Mouse (Mus musculus) liver, embryonic 11.5 days (tissue): ENCODE measurements around the gene Ets1. TPM values are rescaled to one million over a fixed set of nuclear protein-coding genes. Genes with fewer than 3 reads are reported as not detected.

Experiments
- ATAC-seq: fragments of 200-750 bp; cut with Nextera tagmentation; replicated peaks from 2 replicates; pipeline ENCODE4 v1.8.0; 2017; ENCODE audit warnings: moderate number of reproducible peaks, mild to moderate bottlenecking, moderate TSS enrichment, moderate library complexity; ENCODE audit not compliant: low FRiP score
- DNase-seq: peaks from one replicate; pipeline ENCODE4 v3.0.0-alpha.2; 2017; ENCODE audit warnings: low spot score
- H3K27ac ChIP-seq: fragments of 300-500 bp; sonication (generic); 2 replicates; pipeline ENCODE4 v1.5.1; 2014; ENCODE audit warnings: mild to moderate bottlenecking, low read depth, low read length, control low read depth
- H3K27me3 ChIP-seq: fragments of 300-500 bp; sonication (generic); replicated peaks from 2 replicates; pipeline ENCODE4 v1.6.1; 2014; ENCODE audit warnings: low read length, mixed read lengths; ENCODE audit not compliant: control insufficient read depth, insufficient read depth
- H3K36me3 ChIP-seq: fragments of 300-500 bp; sonication (generic); 2 replicates; pipeline ENCODE4 v1.6.1; 2014; ENCODE audit warnings: mild to moderate bottlenecking, low read length, moderate library complexity, mixed read lengths; ENCODE audit not compliant: control insufficient read depth, insufficient read depth
- H3K4me1 ChIP-seq: fragments of 300-500 bp; sonication (generic); replicated peaks from 2 replicates; pipeline ENCODE4 v1.6.1; 2014; ENCODE audit warnings: low read length, mixed read lengths; ENCODE audit not compliant: control insufficient read depth, insufficient read depth
- H3K4me2 ChIP-seq: fragments of 300-500 bp; sonication (generic); 2 replicates; pipeline ENCODE4 v1.6.1; 2014; ENCODE audit warnings: mild to moderate bottlenecking, control low read depth, moderate library complexity
- H3K4me3 ChIP-seq: fragments of 300-500 bp; sonication (generic); 2 replicates; pipeline ENCODE4 v1.5.1; 2014; ENCODE audit warnings: low read depth, low read length, control low read depth
- H3K9ac ChIP-seq: fragments of 300-500 bp; sonication (generic); 2 replicates; pipeline ENCODE4 v1.6.1; 2014; ENCODE audit warnings: low read depth, low read length, control low read depth
- H3K9me3 ChIP-seq: fragments of 300-500 bp; sonication (generic); 2 replicates; pipeline ENCODE4 v1.6.1; 2016; ENCODE audit warnings: low read length, inconsistent platforms, mixed read lengths; ENCODE audit not compliant: control insufficient read depth
- WGBS: fragments of 180-500 bp; shearing (Covaris S2); extraction: QIAGEN DNeasy Blood & Tissue Kit; methylation state at CpG from one replicate; pipeline ENCODE4 v1.1.7; 2014; 5-methylcytosine and 5-hydroxymethylcytosine counted together
- polyA plus RNA-seq: library from polyadenylated mRNA; unstranded; fragments of >200 nt; fragmentation: Nextera tagmentation; extraction: Ambion mirVana; gene quantifications from 2 replicates; pipeline ENCODE4 v1.2.1, GENCODE M21; 2014

The Ets1 gene
- polyA plus RNA-seq, 1 experiment from 2014 or later: 31.4 TPM

- ATAC-seq (no peak), DNase-seq (no peak)
- Histone ChIP-seq H3K4me2 (no peak overlapping the region), H3K27me3 (no peaks in the 10 kb centered on the region), H3K27ac (no peak overlapping the region), H3K9me3 (no peaks in the 10 kb centered on the region), H3K9ac (no peak overlapping the region), H3K4me3 (no peak overlapping the region), H3K36me3 (no peaks in the 10 kb centered on the region), H3K4me1 (peaks cover 20% of the 10 kb centered on the region)
- 63% methylated on average over 4 of the region's 4 CpGs for WGBS
Measured at GRCm38 (mm10) chr9:32713790-32714189, 77.8 kb downstream of the Ets1 start.

- Histone ChIP-seq H3K9ac (no peak overlapping the region), H3K27ac (no peak overlapping the region), H3K9me3 (no peaks in the 10 kb centered on the region), H3K4me2 (no peak overlapping the region), H3K4me1 (peaks cover 21% of the 10 kb centered on the region), H3K4me3 (no peak overlapping the region), H3K27me3 (no peaks in the 10 kb centered on the region), H3K36me3 (no peaks in the 10 kb centered on the region)
- DNase-seq (no peak), ATAC-seq (no peak)
- 76% methylated on average over 7 of the region's 7 CpGs for WGBS
Measured at GRCm38 (mm10) chr9:32714487-32714886, 78.5 kb downstream of the Ets1 start.

DNA sequence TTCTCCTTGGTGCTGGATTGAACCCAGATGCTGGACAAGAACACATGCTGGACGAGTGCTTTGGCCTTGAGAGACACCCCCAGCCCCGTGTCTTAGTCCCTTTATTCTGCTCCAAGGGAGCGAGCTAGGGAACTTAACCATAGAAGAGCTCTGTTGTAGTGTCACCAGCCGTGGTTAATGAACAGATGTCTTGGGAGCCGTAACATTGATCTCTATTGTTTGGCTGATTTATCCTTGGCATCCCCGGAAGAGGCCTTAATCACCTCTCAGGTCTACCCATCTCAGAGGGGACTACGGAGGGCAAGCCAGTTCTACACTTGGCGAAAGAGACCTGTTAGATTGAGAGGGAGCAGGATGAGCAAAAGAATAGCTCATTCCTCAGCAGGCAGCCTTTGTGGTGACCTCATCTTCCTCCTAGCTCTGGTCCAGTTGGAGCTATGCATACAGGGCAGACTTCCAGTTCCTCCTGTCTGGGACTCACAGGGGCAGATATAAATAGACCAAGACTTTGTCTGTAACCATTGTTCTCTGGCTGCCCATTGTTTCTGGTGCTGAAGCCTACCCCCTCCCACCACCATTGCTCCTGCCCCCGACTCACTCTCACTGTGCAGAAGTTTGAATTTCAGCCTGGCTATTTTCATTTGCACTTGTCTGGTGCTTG lies 79.9 kb downstream of the Ets1 start:
- Histone ChIP-seq H3K36me3 (no peaks in the 10 kb centered on the region), H3K27me3 (no peaks in the 10 kb centered on the region), H3K9ac (no peak overlapping the region), H3K4me3 (no peak overlapping the region), H3K4me1 (peaks cover 13% of the 10 kb centered on the region), H3K27ac (no peak overlapping the region), H3K9me3 (no peaks in the 10 kb centered on the region), H3K4me2 (no peak overlapping the region)
- ATAC-seq (no peak; the same call in 1 of the 2 replicates), DNase-seq (no peak)
- WGBS: 49% methylated on average over 9 of the region's 9 CpGs

- H3K9me3 ChIP-seq: no peaks in the 10 kb centered on the region
- H3K27ac ChIP-seq: no peak overlapping the region
- DNase-seq: no peak
- H3K4me1 ChIP-seq: peaks cover 11% of the 10 kb centered on the region
- no peak overlapping the region for H3K9ac ChIP-seq
- no peak overlapping the region for H3K4me2 ChIP-seq
- ATAC-seq: no peak
- no peak overlapping the region for H3K4me3 ChIP-seq
- WGBS: 78% methylated on average over 12 of the region's 12 CpGs
- no peaks in the 10 kb centered on the region for H3K27me3 ChIP-seq
- no peaks in the 10 kb centered on the region for H3K36me3 ChIP-seq
Measured at GRCm38 (mm10) chr9:32717268-32717920, 81.4 kb downstream of the Ets1 start.

GRCm38 (mm10) chr9:32717931-32718820 lies 82.2 kb downstream of the Ets1 start:
- H3K4me2 ChIP-seq: no peak overlapping the region
- H3K27me3 ChIP-seq: no peaks in the 10 kb centered on the region
- ATAC-seq: no peak
- no peaks in the 10 kb centered on the region for H3K9me3 ChIP-seq
- H3K36me3 ChIP-seq: no peaks in the 10 kb centered on the region
- no peak overlapping the region for H3K9ac ChIP-seq
- 61% methylated on average over 9 of the region's 9 CpGs for WGBS
- H3K27ac ChIP-seq: no peak overlapping the region
- H3K4me3 ChIP-seq: no peak overlapping the region
- DNase-seq: no peak
- H3K4me1 ChIP-seq: peaks cover 11% of the 10 kb centered on the region

DNA sequence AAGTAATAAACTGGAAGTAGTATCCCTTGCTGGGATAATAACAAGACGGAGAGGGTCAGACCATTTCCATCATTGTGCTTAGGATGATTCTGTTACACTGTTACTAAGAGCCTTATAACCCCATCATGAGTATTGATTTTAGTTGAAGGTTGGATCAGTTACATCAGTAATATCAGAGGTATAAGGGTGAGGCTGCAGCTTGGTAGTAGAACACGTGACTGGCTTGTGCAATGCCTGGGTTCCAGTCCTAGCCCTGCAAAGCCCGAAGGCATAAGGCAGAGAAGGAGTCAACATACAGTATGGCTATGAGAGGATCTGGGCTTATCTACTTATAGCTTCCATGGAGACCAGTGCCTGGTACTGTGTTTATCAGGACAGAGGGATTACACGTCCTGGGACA lies 82.8 kb downstream of the Ets1 start:
- WGBS: 76% methylated on average over 4 of the region's 4 CpGs
- Histone ChIP-seq H3K9me3 (no peaks in the 10 kb centered on the region), H3K27ac (no peak overlapping the region), H3K4me2 (no peak overlapping the region), H3K9ac (no peak overlapping the region), H3K4me1 (peaks cover 11% of the 10 kb centered on the region), H3K27me3 (no peaks in the 10 kb centered on the region), H3K36me3 (no peaks in the 10 kb centered on the region), H3K4me3 (no peak overlapping the region)
- ATAC-seq: no peak
- DNase-seq: no peak

DNA sequence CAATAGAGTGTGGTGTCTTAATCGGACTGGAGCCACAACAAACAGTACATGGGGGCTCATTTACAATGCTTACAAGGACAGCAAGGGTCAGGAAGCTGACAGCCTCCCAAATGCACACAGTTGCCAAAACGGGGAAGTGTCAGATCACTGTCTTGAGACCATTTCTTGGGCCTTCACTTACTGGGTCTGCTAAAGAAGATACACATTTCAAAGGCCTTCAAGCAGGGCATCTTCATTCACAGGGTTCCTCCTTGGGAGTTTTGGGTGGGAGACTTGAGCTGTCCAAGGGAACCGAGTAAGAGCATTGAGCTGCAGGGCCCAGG lies 83.9 kb downstream of the Ets1 start:
- H3K27me3 ChIP-seq: no peaks in the 10 kb centered on the region

DNA sequence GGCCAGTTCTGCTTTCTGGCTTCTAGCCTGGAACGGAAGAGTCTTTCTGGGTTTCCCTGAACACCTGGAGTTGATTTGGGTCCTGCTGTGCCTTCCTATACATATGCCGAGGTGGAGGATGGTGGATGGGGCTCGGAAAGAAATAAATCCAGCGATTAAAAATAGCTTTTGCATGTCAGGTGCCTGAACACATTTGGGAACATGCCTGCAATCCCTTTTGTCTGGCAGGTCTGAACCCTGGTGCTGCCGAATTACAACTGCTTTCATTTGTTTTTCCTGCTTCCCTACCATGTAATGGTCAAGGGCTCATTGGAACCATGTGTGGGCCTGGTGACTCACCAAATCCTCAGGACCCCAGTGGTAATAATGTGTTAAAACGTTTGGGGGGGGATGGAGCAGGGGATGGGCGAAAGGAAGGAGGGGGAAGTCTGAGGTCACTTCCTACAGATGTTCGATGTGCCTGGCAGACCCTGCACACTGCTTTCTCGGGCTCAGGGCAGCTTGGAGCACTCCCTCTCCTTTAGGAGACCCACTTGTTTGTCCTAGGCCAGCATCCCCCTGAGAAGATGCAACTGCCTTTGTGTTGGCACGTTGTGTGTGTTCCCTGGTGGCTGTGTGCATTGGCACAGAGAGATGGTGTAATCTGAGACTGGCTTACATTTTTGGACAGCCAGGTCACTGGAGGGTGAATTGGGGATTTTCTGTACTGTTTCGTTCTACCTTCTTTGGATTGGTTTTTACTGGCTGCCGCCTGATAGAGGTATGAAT lies 84.4 kb downstream of the Ets1 start:
- Histone ChIP-seq H3K27me3 (no peaks in the 10 kb centered on the region), H3K9ac (no peak overlapping the region), H3K4me3 (no peak overlapping the region), H3K4me2 (no peak overlapping the region), H3K27ac (no peak overlapping the region), H3K36me3 (no peaks in the 10 kb centered on the region), H3K4me1 (peaks cover 11% of the 10 kb centered on the region), H3K9me3 (no peaks in the 10 kb centered on the region)
- 40% methylated on average over 12 of the region's 12 CpGs for WGBS
- ATAC-seq (no peak), DNase-seq (no peak)

More for the DNA sequence above, 83.9 kb downstream of the Ets1 start:
- ATAC-seq (no peak), DNase-seq (no peak)
- Histone ChIP-seq H3K4me2 (no peak overlapping the region), H3K4me1 (peaks cover 11% of the 10 kb centered on the region), H3K27ac (no peak overlapping the region), H3K9me3 (no peaks in the 10 kb centered on the region), H3K9ac (no peak overlapping the region), H3K4me3 (no peak overlapping the region), H3K36me3 (no peaks in the 10 kb centered on the region)
- WGBS: 44% methylated on average over 3 of the region's 3 CpGs
